Mouse (Mus musculus) liver, embryonic 15.5 days (tissue): ENCODE results near the gene Tas2r143. TPM values are rescaled to one million over a fixed set of nuclear protein-coding genes. Genes with fewer than 3 reads are reported as not detected.

Experiments used
- ATAC-seq: fragments of 200-750 bp; cut with Nextera tagmentation; 2 replicates; pipeline ENCODE4 v1.8.0; 2017; ENCODE audit warnings: moderate number of reproducible peaks, mild to moderate bottlenecking, moderate library complexity; ENCODE audit not compliant: insufficient read depth
- H3K27ac ChIP-seq: fragments of 300-500 bp; sonication (generic); replicated peaks from 2 replicates; pipeline ENCODE4 v1.5.1; 2015; ENCODE audit warnings: mild to moderate bottlenecking, inconsistent platforms
- H3K27me3 ChIP-seq: fragments of 300-500 bp; sonication (generic); 2 replicates; pipeline ENCODE4 v1.6.1; 2015; ENCODE audit warnings: mild to moderate bottlenecking, inconsistent platforms
- H3K36me3 ChIP-seq: fragments of 300-500 bp; sonication (generic); replicated peaks from 2 replicates; pipeline ENCODE4 v1.6.1; 2015; ENCODE audit warnings: moderate library complexity, mild to moderate bottlenecking, inconsistent platforms
- H3K4me1 ChIP-seq: fragments of 300-500 bp; sonication (generic); replicated peaks from 2 replicates; pipeline ENCODE4 v1.6.1; 2015; ENCODE audit warnings: inconsistent platforms
- H3K4me2 ChIP-seq: fragments of 300-500 bp; sonication (generic); 2 replicates; pipeline ENCODE4 v1.6.1; 2015; ENCODE audit warnings: moderate library complexity, mild to moderate bottlenecking, inconsistent platforms
- H3K4me3 ChIP-seq: fragments of 300-500 bp; sonication (generic); replicated peaks from 2 replicates; pipeline ENCODE4 v1.5.1; 2015; ENCODE audit warnings: mild to moderate bottlenecking, inconsistent platforms
- H3K9ac ChIP-seq: fragments of 300-500 bp; sonication (generic); 2 replicates; pipeline ENCODE4 v1.6.1; 2015; ENCODE audit warnings: moderate library complexity, mild to moderate bottlenecking, inconsistent platforms
- H3K9me3 ChIP-seq: fragments of 300-500 bp; sonication (generic); replicated peaks from 2 replicates; pipeline ENCODE4 v1.6.1; 2016; ENCODE audit warnings: inconsistent platforms
- WGBS: fragments of 180-500 bp; shearing (Covaris S2); methylation state at CpG from one replicate; pipeline ENCODE4 v1.1.7; 2015; ENCODE audit warnings: mixed read lengths; ENCODE audit not compliant: insufficient replicate concordance; 5-methylcytosine and 5-hydroxymethylcytosine counted together
- polyA plus RNA-seq: library from polyadenylated mRNA; unstranded; fragments of >200 nt; fragmentation: Nextera tagmentation; extraction: Ambion mirVana; gene quantifications from 2 replicates; pipeline ENCODE4 v1.2.1, GENCODE M21; 2015

Gene Tas2r143
- polyA plus RNA-seq, 1 experiment from 2014 or later = not detected

DNA sequence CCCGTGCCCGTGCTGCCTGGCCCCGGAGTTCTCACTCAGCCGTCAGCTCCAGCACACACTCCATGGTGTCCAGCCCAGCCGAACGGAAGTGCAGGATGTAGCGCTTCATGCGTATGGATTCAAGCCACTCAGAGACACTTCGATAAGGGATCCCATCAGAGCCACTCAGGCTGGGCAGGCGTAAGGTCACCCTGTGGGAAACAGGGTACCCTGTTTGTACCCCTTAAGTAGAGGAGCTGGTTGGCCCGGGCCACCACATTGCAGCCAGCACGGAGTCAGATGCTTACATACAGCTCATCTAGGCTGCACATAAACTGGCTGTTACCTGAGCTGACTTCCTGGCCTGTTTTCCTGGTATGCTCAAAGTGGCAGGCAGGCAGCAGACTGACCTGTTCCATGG lies 41.1 kb upstream of the Tas2r143 start:
- Histone ChIP-seq H3K9me3 (no peaks in the 10 kb centered on the region), H3K4me2 (no peak overlapping the region), H3K9ac (no peak overlapping the region), H3K27ac (no peak overlapping the region), H3K36me3 (peaks cover 55% of the 10 kb centered on the region), H3K27me3 (no peaks in the 10 kb centered on the region), H3K4me1 (peaks cover 16% of the 10 kb centered on the region), H3K4me3 (no peak overlapping the region)
- no peak for ATAC-seq
- 84% methylated on average over 12 of the region's 12 CpGs for WGBS

DNA sequence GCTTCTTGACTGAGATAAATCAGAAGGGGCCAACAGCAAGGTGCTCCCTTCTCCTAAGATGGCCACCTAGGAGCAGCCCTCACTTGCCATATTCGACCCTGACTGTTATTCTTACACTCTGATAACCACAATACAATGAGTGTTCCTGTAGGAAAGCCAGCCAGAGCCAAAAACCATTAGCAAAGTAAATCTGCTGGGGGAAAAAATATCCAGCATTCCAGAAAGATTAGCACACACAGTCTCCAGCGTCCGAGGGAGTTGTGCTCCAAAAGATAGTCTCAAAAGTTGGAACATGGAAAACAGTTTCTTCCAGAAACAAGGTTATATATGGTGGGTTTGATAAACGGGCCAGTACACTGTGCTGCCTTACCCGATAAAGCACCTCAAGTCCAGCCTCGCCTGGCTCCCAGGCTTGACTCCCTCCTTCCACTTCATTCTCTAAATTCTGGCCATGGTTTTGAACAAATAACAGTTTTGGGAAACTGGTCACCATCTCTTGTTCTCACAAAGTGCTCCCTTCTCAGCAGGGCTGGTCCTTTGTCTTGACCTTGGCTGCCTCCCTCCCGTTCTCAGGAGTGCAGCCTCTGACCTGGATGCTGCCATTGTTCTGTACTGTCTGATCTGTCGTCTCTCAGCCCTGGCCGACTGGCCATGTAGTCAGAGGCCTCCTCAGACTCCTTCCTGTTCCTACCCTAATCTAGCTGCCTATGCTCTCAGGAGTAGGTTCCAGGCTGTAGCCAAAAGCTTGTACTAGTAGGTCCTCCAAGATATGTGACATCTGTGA lies 40.5 kb upstream of the Tas2r143 start:
- Histone ChIP-seq H3K36me3 (peaks cover 55% of the 10 kb centered on the region), H3K4me1 (peaks cover 10% of the 10 kb centered on the region; the same call in 1 of the 2 replicates), H3K27ac (no peak overlapping the region), H3K9ac (no peak overlapping the region), H3K4me3 (no peak overlapping the region), H3K27me3 (no peaks in the 10 kb centered on the region), H3K9me3 (no peaks in the 10 kb centered on the region), H3K4me2 (no peak overlapping the region)
- 54% methylated on average over 9 of the region's 9 CpGs for WGBS
- no peak for ATAC-seq

DNA sequence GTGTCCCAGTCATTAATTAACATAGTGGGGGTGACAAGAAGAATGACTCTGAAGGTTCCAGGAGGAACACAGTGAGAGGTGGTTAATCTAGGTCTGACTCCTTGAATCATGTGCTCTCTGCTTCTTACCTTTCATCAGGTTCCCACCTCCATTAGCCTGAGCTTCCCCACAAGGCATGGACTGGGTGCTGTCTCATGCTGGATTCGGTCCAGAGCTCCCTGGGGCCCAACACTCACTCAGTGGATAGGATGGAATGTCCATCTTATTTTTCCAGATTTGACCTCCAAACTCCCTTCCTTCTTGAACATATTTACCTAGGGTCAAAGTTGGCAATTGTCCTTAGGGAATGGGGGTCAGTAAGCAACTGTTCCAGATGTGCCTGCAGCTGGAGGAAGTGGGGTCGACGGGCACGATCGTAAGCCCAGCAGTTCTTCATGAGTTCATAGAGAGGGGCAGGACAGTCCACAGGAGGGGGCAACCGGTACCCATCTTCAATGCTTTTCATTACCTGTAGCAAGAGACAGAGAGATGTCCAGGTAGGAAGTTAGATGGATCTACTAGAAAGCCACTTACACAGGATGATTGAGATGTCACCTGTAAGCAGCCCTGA lies 39.7 kb upstream of the Tas2r143 start:
- ATAC-seq = no peak
- H3K36me3 ChIP-seq = peaks cover 54% of the 10 kb centered on the region
- no peak overlapping the region for H3K9ac ChIP-seq
- 0 out of 2 replicates have a peak, but pooled peaks cover 8% of the 10 kb centered on the region for H3K4me1 ChIP-seq
- 62% methylated on average over 6 of the region's 6 CpGs for WGBS
- H3K4me3 ChIP-seq = no peak overlapping the region
- no peaks in the 10 kb centered on the region for H3K27me3 ChIP-seq
- no peaks in the 10 kb centered on the region for H3K9me3 ChIP-seq
- no peak overlapping the region for H3K27ac ChIP-seq
- no peak overlapping the region for H3K4me2 ChIP-seq

DNA sequence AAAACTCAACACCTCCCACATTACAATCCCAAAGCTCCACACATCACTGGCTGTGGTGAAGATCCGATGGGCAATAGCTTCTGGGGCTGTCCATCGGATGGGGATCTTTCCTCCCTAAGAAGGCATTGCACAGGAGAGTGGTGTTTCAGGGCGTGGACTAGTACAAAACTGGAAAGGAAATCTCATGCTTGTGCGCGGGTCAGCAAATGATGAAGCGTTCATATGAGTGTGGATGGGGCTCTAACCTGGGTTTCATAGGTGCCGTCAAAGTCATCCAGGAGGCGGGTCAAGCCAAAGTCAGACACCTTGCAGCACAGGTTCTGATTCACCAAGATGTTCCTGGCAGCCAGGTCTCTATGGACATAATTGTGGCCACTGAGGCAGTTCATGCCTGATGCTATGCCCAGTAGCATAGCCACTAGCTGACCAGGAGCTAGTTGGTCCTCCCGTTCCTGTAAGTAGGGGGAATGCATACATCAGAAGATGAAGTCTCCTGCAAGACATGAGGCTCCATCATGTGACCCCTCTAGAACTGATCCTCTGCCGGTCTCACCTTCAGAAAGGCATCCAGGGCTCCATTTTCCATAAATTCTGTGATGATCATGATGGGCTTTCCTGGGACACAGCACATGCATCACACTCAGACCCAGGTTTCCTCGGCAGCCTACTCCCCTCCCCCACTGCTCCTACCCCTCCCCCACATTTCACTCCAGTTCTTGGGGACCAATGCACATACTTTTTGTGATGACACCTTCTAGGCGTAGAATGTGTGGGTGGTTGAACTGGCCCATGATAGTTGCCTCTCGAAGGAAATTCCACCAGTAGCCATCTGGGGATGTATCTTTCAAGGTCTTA lies 38.8 kb upstream of the Tas2r143 start:
- Histone ChIP-seq H3K4me3 (no peak overlapping the region), H3K4me2 (no peak overlapping the region), H3K9me3 (no peaks in the 10 kb centered on the region), H3K9ac (no peak overlapping the region), H3K27me3 (no peaks in the 10 kb centered on the region), H3K4me1 (0 out of 2 replicates have a peak, but pooled peaks cover 8% of the 10 kb centered on the region), H3K36me3 (peaks cover 45% of the 10 kb centered on the region), H3K27ac (no peak overlapping the region)
- ATAC-seq = no peak
- WGBS = 70% methylated on average over 13 of the region's 13 CpGs

DNA sequence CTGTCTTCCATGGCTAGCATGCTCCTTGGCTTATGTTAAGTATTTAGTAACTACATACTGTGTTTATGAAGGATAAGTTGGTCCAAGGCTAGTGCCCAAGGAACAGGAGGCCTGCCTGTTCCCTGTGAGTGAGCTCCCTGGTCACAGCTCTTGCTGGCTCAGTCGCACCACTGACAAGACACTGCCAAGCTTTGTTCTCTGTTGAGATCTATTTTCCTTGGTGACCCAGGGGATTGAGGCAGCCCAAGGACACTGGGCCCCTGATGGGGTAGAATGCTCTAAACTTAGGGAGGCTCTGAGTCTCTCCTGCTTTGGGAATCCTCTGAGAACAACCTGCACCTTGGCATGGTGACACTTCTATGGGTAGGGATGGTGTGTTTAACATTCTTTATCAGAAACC lies 38.0 kb upstream of the Tas2r143 start:
- Histone ChIP-seq H3K9ac (no peak overlapping the region), H3K36me3 (peaks cover 41% of the 10 kb centered on the region), H3K27ac (no peak overlapping the region), H3K27me3 (no peaks in the 10 kb centered on the region), H3K9me3 (no peaks in the 10 kb centered on the region), H3K4me2 (no peak overlapping the region), H3K4me1 (0 out of 2 replicates have a peak, but pooled peaks cover 8% of the 10 kb centered on the region), H3K4me3 (no peak overlapping the region)
- WGBS = 53% methylated on average over 1 of the region's 1 CpGs
- ATAC-seq = no peak

DNA sequence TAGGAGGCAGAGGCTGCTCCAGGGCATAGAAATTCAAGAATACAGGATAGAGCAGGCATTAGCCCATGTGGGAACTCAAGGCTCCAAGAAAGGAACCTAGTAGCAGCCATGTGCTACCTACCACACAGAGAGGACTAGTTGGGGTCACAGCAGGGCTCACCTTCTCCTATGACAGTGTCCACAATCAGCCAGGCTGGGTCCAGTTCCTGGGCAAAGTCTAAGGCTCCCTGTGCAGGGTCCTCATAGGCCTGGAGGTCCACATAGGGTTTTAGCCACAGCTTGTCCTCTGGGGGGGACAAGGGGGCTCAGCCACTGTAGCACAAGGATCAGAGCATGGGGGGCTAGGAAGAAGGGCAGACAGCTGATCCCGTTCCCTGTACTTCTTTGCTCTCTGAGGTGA lies 37.5 kb upstream of the Tas2r143 start:
- no peaks in the 10 kb centered on the region for H3K27me3 ChIP-seq
- whole genome bisulfite sequencing = 58% methylated on average over 1 of the region's 1 CpGs
- H3K9me3 ChIP-seq = no peaks in the 10 kb centered on the region
- no peak overlapping the region for H3K9ac ChIP-seq
- H3K4me3 ChIP-seq = no peak overlapping the region
- ATAC-seq = 0 out of 2 replicates have a peak, but pooled peaks have one; percentile 23
- no peak overlapping the region for H3K4me2 ChIP-seq
- 0 out of 2 replicates have a peak, but pooled peaks cover 8% of the 10 kb centered on the region for H3K4me1 ChIP-seq
- H3K27ac ChIP-seq = no peak overlapping the region
- peaks cover 37% of the 10 kb centered on the region for H3K36me3 ChIP-seq

DNA sequence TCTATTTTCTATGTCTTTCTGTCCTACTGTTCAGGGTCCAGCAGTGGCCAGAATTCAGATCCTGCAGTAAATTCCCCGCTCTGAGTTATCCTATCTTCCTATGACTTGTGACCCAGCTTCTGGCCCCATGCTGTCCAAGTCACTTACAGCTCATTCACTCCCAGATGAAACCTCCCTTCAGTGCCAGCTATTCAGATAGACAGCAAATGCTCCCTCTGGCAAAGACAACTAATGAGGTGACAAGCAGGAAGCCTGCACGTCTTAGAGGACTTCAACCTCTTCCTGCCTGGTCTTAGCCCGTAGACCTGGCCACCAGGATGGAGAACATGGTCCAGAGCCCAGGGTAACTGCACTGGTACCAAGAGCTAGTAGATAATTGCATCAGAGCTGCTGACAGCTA lies 37.1 kb upstream of the Tas2r143 start:
- Histone ChIP-seq H3K27me3 (no peaks in the 10 kb centered on the region), H3K4me3 (no peak overlapping the region), H3K27ac (no peak overlapping the region), H3K9me3 (no peaks in the 10 kb centered on the region), H3K36me3 (peaks cover 33% of the 10 kb centered on the region), H3K4me2 (no peak overlapping the region), H3K9ac (no peak overlapping the region), H3K4me1 (0 out of 2 replicates have a peak, but pooled peaks cover 8% of the 10 kb centered on the region)
- ATAC-seq = no peak
- WGBS = 37% methylated on average over 3 of the region's 3 CpGs

DNA sequence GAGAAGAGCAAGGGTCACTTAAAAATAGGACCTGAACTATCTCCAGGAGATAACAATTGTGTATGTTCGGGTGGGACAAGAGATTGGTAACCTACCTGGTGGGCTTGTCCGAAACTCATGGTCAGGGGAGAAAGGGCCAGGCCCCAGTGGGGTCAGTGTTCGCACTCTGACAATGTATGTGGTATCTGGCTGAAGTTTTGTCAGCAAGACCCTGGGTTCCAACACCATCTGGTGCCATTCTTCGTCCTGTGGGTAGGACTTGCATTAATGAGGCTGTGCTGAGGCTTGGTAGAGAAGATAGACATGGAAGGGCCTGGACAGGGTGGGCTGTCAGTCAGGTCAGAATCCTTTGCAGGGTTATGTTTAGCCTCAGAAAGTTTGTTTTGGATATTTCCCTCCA lies 36.0 kb upstream of the Tas2r143 start:
- Histone ChIP-seq H3K9ac (no peak overlapping the region), H3K27ac (no peak overlapping the region), H3K4me3 (no peak overlapping the region), H3K4me1 (0 out of 2 replicates have a peak, but pooled peaks cover 8% of the 10 kb centered on the region), H3K36me3 (peaks cover 24% of the 10 kb centered on the region), H3K9me3 (no peaks in the 10 kb centered on the region), H3K4me2 (no peak overlapping the region), H3K27me3 (no peaks in the 10 kb centered on the region)
- no peak for ATAC-seq
- 69% methylated on average over 4 of the region's 4 CpGs for WGBS

DNA sequence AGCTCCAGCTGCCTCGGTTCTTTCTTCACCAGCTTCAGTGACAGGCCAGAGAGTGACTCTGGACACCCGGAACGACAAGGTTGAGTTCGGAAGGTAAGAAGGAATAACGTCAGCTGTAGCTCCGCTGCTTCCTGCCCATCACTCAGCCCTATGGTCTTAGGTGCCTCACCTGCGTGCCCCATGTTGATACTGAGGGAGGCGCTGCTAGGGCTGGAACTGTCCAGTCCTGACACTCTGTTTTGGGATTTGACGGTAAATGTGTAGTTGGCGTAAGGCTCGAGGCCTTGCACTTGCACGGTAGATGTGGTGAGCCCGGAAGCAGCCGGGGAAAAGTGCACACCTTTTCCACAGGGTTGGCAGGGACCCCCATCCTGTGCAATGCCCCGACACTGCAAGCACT lies 35.4 kb upstream of the Tas2r143 start:
- Histone ChIP-seq H3K4me3 (no peak overlapping the region), H3K9ac (no peak overlapping the region), H3K4me1 (0 out of 2 replicates have a peak, but pooled peaks cover 8% of the 10 kb centered on the region), H3K27me3 (no peaks in the 10 kb centered on the region), H3K27ac (no peak overlapping the region), H3K9me3 (no peaks in the 10 kb centered on the region), H3K4me2 (no peak overlapping the region), H3K36me3 (peaks cover 18% of the 10 kb centered on the region)
- no peak for ATAC-seq
- 76% methylated on average over 15 of the region's 15 CpGs for WGBS

DNA sequence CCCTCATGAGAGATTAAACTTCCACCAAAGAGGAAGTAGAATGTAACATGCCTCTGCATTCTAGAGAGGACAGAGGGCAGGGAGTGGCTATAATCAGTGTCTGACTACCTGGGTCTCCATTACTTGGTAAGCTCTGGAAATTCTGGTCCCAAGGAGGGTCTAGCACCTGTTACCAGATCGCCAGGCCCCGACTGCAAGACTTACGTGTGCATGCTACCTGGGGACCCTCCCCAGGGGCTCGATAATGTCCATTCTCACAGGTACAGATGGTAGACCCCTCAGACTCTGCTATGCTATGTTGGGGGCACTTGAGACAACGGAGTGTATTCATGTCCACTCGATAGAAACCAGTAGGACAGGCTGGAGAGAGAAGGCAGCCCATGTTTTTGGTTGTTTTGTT lies 34.8 kb upstream of the Tas2r143 start:
- no peak for ATAC-seq
- H3K4me2 ChIP-seq = no peak overlapping the region
- H3K9me3 ChIP-seq = no peaks in the 10 kb centered on the region
- H3K4me3 ChIP-seq = no peak overlapping the region
- peaks cover 15% of the 10 kb centered on the region; the same call in 1 of the 2 replicates for H3K36me3 ChIP-seq
- 0 out of 2 replicates have a peak, but pooled peaks cover 8% of the 10 kb centered on the region for H3K4me1 ChIP-seq
- H3K27ac ChIP-seq = no peak overlapping the region
- no peak overlapping the region for H3K9ac ChIP-seq
- H3K27me3 ChIP-seq = no peaks in the 10 kb centered on the region
- 62% methylated on average over 6 of the region's 6 CpGs for WGBS

DNA sequence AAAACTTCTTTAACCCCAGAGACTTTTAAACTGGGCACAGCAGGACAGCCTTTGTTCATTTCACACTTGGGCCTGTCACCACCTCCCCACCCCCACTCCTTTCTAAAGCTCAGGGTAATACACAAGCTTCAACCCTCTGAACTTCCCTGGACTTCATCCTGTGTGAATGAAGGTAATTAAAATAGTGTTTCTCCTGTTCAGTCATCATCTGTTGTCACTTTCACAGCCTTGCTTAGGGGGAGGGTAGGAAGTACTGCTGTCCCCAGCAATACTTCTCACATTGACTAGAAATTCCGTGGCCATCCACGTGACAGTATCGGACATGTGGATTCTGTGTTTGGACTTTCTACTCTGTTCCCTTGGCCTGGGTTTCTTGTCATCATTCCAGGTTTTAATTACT lies 30.2 kb upstream of the Tas2r143 start:
- no peak for ATAC-seq
- no peak overlapping the region for H3K27ac ChIP-seq
- peaks cover 4% of the 10 kb centered on the region; the same call in 1 of the 2 replicates for H3K27me3 ChIP-seq
- H3K36me3 ChIP-seq = 0 out of 2 replicates have a peak, but pooled peaks cover 4% of the 10 kb centered on the region
- H3K4me2 ChIP-seq = no peak overlapping the region
- 56% methylated on average over 3 of the region's 3 CpGs for WGBS
- peaks cover 12% of the 10 kb centered on the region; the same call in 1 of the 2 replicates for H3K4me1 ChIP-seq
- H3K9me3 ChIP-seq = no peaks in the 10 kb centered on the region
- no peak overlapping the region for H3K9ac ChIP-seq
- no peak overlapping the region for H3K4me3 ChIP-seq
